ENCODE assay signal across 8 mouse cellular contexts in the genomic region with DNA sequence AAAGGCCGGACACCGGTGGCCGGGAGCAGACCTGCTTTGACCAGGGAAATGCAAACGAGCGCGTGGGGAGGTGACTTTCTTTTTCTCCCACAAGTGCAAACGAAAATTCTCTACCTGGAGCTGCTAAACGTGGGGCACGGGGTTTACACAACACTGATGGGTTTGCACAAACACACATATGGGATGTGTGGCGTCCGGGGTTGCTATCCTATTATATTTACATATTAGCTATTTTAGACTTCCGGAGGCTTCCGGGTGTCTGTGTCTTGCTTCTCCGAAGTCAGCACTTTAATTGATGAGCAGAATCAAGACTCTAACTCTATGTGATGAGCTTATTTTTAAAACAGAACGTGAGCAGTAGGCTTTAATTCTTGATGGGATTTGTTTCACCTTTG. TPM values are rescaled to one million over a fixed set of nuclear protein-coding genes. Genes with fewer than 3 reads are reported as not detected.
DNase-seq lines count a peak whose midpoint lies in the region; ATAC-seq and TF ChIP-seq lines count a peak whose summit lies in the region.

No protein-coding gene starts in this region.

- TF ChIP-seq POLR2A in liver, adult 2 months (IDR thresholded peaks at IDR 0.05; ENCODE audit: extremely low read depth, insufficient read depth, low read length): no peak

- H3K9me3 ChIP-seq in neural tube, embryonic 11.5 days (ENCODE audit: control insufficient read depth, low read length): no peaks in the 10 kb centered on the region
- no peaks in the 10 kb centered on the region for H3K9me3 ChIP-seq in forebrain, embryonic 11.5 days (ENCODE audit: control insufficient read depth, low read length)
- no peaks in the 10 kb centered on the region for H3K9me3 ChIP-seq in stomach, embryonic 14.5 days (ENCODE audit: control insufficient read depth, low read depth, low read length)

- no peak for TF ChIP-seq CTCF in liver, adult 2 months (IDR thresholded peaks at IDR 0.05; ENCODE audit: low read depth, low read length)

- H3K4me3 ChIP-seq in neural tube, embryonic 11.5 days (ENCODE audit: low read depth, low read length): peak overlapping the region; percentile 57
- H3K4me3 ChIP-seq in forebrain, embryonic 11.5 days (ENCODE audit: low read depth, low read length): peak overlapping the region; percentile 59
- H3K4me3 ChIP-seq in liver, adult 2 months (ENCODE audit: insufficient read depth, low read depth, low read length): peak overlapping the region; percentile 94
- H3K4me3 ChIP-seq in stomach, embryonic 14.5 days (ENCODE audit: low read depth, low read length): peak overlapping the region; percentile 63

- peaks cover 7% of the 10 kb centered on the region; the same call in 1 of the 2 replicates for H3K79me2 ChIP-seq in liver, adult 2 months (ENCODE audit: control insufficient read depth, insufficient read depth, low read length)

- no peaks in the 10 kb centered on the region for H3K4me1 ChIP-seq in neural tube, embryonic 11.5 days (ENCODE audit: control insufficient read depth, insufficient read depth, low read length)
- H3K4me1 ChIP-seq in forebrain, embryonic 11.5 days (replicated peaks; ENCODE audit: control insufficient read depth, insufficient read depth, low read length): no peaks in the 10 kb centered on the region; the same call in 1 of the 2 replicates
- peaks cover 3% of the 10 kb centered on the region for H3K4me1 ChIP-seq in liver, adult 2 months (ENCODE audit: control insufficient read depth, insufficient read depth, low read length)
- H3K4me1 ChIP-seq in stomach, embryonic 14.5 days (ENCODE audit: control insufficient read depth, insufficient read depth, low read length): 0 out of 2 replicates have a peak, but pooled peaks cover 4% of the 10 kb centered on the region

- no peaks in the 10 kb centered on the region for H3K36me3 ChIP-seq in neural tube, embryonic 11.5 days (ENCODE audit: control insufficient read depth, insufficient read depth, low read length)
- no peaks in the 10 kb centered on the region for H3K36me3 ChIP-seq in forebrain, embryonic 11.5 days (ENCODE audit: control insufficient read depth, insufficient read depth, low read length)
- no peaks in the 10 kb centered on the region for H3K36me3 ChIP-seq in liver, adult 2 months (ENCODE audit: control insufficient read depth, insufficient read depth, low read length)
- no peaks in the 10 kb centered on the region for H3K36me3 ChIP-seq in stomach, embryonic 14.5 days (ENCODE audit: control insufficient read depth, insufficient read depth, low read length)

- WGBS in neural tube, embryonic 11.5 days: 16% methylated on average over 15 of the region's 15 CpGs
- WGBS in forebrain, embryonic 11.5 days: 18% methylated on average over 15 of the region's 15 CpGs
- WGBS in liver, adult 2 months: 4% methylated on average over 15 of the region's 15 CpGs
- WGBS in stomach, embryonic 14.5 days: 11% methylated on average over 15 of the region's 15 CpGs

- DNase-seq in neural tube, embryonic 11.5 days (ENCODE audit: low spot score): no peak
- DNase-seq in neural tube, embryonic 10.5 days (ENCODE audit: extremely low spot score, low spot score): no peak
- DNase-seq in forebrain, embryonic 11.5 days (ENCODE audit: low spot score): no peak
- no peak for DNase-seq in liver, adult 2 months (ENCODE audit: extremely low read depth, low read depth, low spot score)
- DNase-seq in adrenal gland, adult 2 months: no peak
- no peak for DNase-seq in thymus, postnatal 10 days (ENCODE audit: low spot score in 2 of 2)
- DNase-seq in spleen, postnatal 14 days (ENCODE audit: low spot score in 2 of 2): no peak

- H3K27ac ChIP-seq in neural tube, embryonic 11.5 days (ENCODE audit: low read depth, low read length): no peak overlapping the region
- H3K27ac ChIP-seq in forebrain, embryonic 11.5 days (ENCODE audit: low read depth, low read length): no peak overlapping the region
- H3K27ac ChIP-seq in liver, adult 2 months (replicated peaks; ENCODE audit: insufficient read depth, low read depth, low read length): no peak overlapping the region; the same call in 1 of the 2 replicates
- no peak overlapping the region for H3K27ac ChIP-seq in stomach, embryonic 14.5 days (ENCODE audit: low read length)

- ATAC-seq in neural tube, embryonic 11.5 days (ENCODE audit: insufficient read depth, low FRiP score, low TSS enrichment): no peak
- no peak for ATAC-seq in forebrain, embryonic 11.5 days (replicated peaks; ENCODE audit: low FRiP score)
- ATAC-seq in stomach, embryonic 14.5 days (ENCODE audit: insufficient number of reproducible peaks, insufficient read depth, low FRiP score, low read depth): no peak

- H3K9ac ChIP-seq in neural tube, embryonic 11.5 days (ENCODE audit: low read length): peak overlapping the region; percentile 43; the same call in 1 of the 2 replicates
- no peak overlapping the region for H3K9ac ChIP-seq in forebrain, embryonic 11.5 days (ENCODE audit: low read length)
- peak overlapping the region; percentile 94 for H3K9ac ChIP-seq in liver, adult 2 months (ENCODE audit: low read depth, low read length)
- 0 out of 2 replicates have a peak overlapping the region, but pooled peaks have one; percentile 37 for H3K9ac ChIP-seq in stomach, embryonic 14.5 days (replicated peaks; ENCODE audit: low read depth, low read length)

- H3K27me3 ChIP-seq in neural tube, embryonic 11.5 days (ENCODE audit: control insufficient read depth, insufficient read depth, low read length): 0 out of 2 replicates have a peak, but pooled peaks cover 3% of the 10 kb centered on the region
- H3K27me3 ChIP-seq in forebrain, embryonic 11.5 days (ENCODE audit: control insufficient read depth, insufficient read depth, low read length): peaks cover 7% of the 10 kb centered on the region; the same call in 1 of the 2 replicates
- H3K27me3 ChIP-seq in liver, adult 2 months (ENCODE audit: control insufficient read depth, insufficient read depth, low read length): no peaks in the 10 kb centered on the region
- no peaks in the 10 kb centered on the region for H3K27me3 ChIP-seq in stomach, embryonic 14.5 days (ENCODE audit: control insufficient read depth, insufficient read depth, low read length)

- H3K4me2 ChIP-seq in neural tube, embryonic 11.5 days (ENCODE audit: low read depth): peak overlapping the region; percentile 90
- H3K4me2 ChIP-seq in forebrain, embryonic 11.5 days (ENCODE audit: low read depth, low read length, severe bottlenecking): peak overlapping the region; percentile 99
- H3K4me2 ChIP-seq in stomach, embryonic 14.5 days (replicated peaks; ENCODE audit: low read depth, low read length): peak overlapping the region; percentile 91

RNA-seq across cellular contexts. Expression of a gene that starts 0.4 kb away (rescaled TPM):
- polyA plus RNA-seq in neural tube, embryonic 11.5 days (2014; fragmentation: Nextera tagmentation; extraction: Ambion mirVana): 0.54 and 0.65 TPM in 2 replicates
- 0.71 and 0.89 TPM in 2 replicates for polyA plus RNA-seq in forebrain, embryonic 11.5 days (2014; fragmentation: Nextera tagmentation; extraction: Ambion mirVana)
- total RNA-seq in liver, adult 2 months (2014; rRNA removed): 16.2 and 19.0 TPM in 2 replicates
- polyA plus RNA-seq in liver, adult 2 months (2012; rRNA removed): 5.2 and 5.8 TPM in 2 replicates
- polyA plus RNA-seq in stomach, embryonic 14.5 days (2014; fragmentation: Nextera tagmentation; extraction: Ambion mirVana): 8.3 and 8.5 TPM in 2 replicates
- 1 to 10 TPM; 2.9 to 3.5 TPM for total RNA-seq in adrenal gland, adult 2 months (2021)
- polyA plus RNA-seq in adrenal gland, adult 2 months (2012; rRNA removed): 0.18 and 0.39 TPM in 2 replicates
